Mouse (Mus musculus) C2C12 (cell line): Measurements from ENCODE around the gene Gabarap.

Experiments used
- CEBPB ChIP-seq: IDR thresholded peaks from one replicate; pipeline ENCODE4 v1.6.1; 2011; ENCODE audit warnings: low read depth, mild to moderate bottlenecking, control low read depth, moderate library complexity
- CTCF ChIP-seq: IDR thresholded peaks from one replicate; pipeline ENCODE4 v1.5.1; 2011; ENCODE audit not compliant: control insufficient read depth, insufficient read depth, insufficient read length
- MAX ChIP-seq: IDR thresholded peaks from one replicate; pipeline ENCODE4 v1.6.1; 2011; ENCODE audit warnings: mild to moderate bottlenecking, control low read depth
- MYOG ChIP-seq: IDR thresholded peaks from one replicate; pipeline ENCODE4 v1.6.1; 2011; ENCODE audit not compliant: control insufficient read depth, insufficient read length; ENCODE audit errors: extremely low read depth
- USF1 ChIP-seq: IDR thresholded peaks from one replicate; pipeline ENCODE4 v1.6.1; 2011; ENCODE audit warnings: low read depth, mild to moderate bottlenecking, control low read depth, moderate library complexity

- no peak for TF ChIP-seq CTCF
- no peak for TF ChIP-seq MAX
- TF ChIP-seq MYOG: no peak
- no peak for TF ChIP-seq CEBPB
- TF ChIP-seq USF1: no peak
These were observed 32.7 kb downstream of the Gabarap start for GRCm38 (mm10) chr11:70023481-70024150.
